Mouse (Mus musculus) cerebellum, adult 2 months (tissue): ENCODE measurements around the gene Kctd7. TPM values are rescaled to one million over a fixed set of nuclear protein-coding genes. Genes with fewer than 3 reads are reported as not detected.

Source experiments
- DNase-seq, 2 experiments: peaks; one replicate each; pipeline ENCODE4 v3.0.0; 2021
- H3K27ac ChIP-seq: fragments of 200-500 bp; 2 replicates; pipeline ENCODE4 v1.5.1; 2012; ENCODE audit warnings: low read length, control low read depth, inconsistent platforms; ENCODE audit not compliant: insufficient read depth
- H3K27me3 ChIP-seq: fragments of 200-500 bp; 2 replicates; pipeline ENCODE4 v1.6.1; 2012; ENCODE audit warnings: inconsistent platforms, mild to moderate bottlenecking, low read length, moderate library complexity; ENCODE audit not compliant: control insufficient read depth, insufficient read depth
- H3K4me1 ChIP-seq: fragments of 200-500 bp; 2 replicates; pipeline ENCODE4 v1.6.1; 2011; ENCODE audit warnings: low read length; ENCODE audit not compliant: control insufficient read depth, insufficient read depth
- H3K4me3 ChIP-seq: fragments of 200-500 bp; replicated peaks from 2 replicates; pipeline ENCODE3; 2011; ENCODE audit warnings: mild to moderate bottlenecking, low read depth, low read length, control low read depth; ENCODE audit not compliant: insufficient read depth
- CTCF ChIP-seq: fragments of 200-500 bp; IDR thresholded peaks from 2 replicates; pipeline ENCODE4 v1.5.1; 2011; ENCODE audit warnings: low read depth, mild to moderate bottlenecking, control low read depth, low read length, moderate library complexity, borderline replicate concordance; ENCODE audit not compliant: insufficient read depth
- POLR2A ChIP-seq: fragments of 200-500 bp; IDR thresholded peaks from 2 replicates; pipeline ENCODE4 v1.6.1; 2011; ENCODE audit warnings: low read length, control low read depth, borderline replicate concordance; ENCODE audit not compliant: insufficient read depth
- WGBS: fragments of 180-500 bp; shearing (Covaris S2); methylation state at CpG from one replicate; pipeline ENCODE4 v1.1.7; 2018; 5-methylcytosine and 5-hydroxymethylcytosine counted together
- polyA plus RNA-seq: library from polyadenylated mRNA; depleted of rRNA; stranded (reverse); fragments of >200 nt; gene quantifications from 2 replicates; pipeline ENCODE4 v1.2.3, GENCODE M21; 2012

Kctd7 gene
- polyA plus RNA-seq, 1 experiment, result 13.9 TPM

DNA sequence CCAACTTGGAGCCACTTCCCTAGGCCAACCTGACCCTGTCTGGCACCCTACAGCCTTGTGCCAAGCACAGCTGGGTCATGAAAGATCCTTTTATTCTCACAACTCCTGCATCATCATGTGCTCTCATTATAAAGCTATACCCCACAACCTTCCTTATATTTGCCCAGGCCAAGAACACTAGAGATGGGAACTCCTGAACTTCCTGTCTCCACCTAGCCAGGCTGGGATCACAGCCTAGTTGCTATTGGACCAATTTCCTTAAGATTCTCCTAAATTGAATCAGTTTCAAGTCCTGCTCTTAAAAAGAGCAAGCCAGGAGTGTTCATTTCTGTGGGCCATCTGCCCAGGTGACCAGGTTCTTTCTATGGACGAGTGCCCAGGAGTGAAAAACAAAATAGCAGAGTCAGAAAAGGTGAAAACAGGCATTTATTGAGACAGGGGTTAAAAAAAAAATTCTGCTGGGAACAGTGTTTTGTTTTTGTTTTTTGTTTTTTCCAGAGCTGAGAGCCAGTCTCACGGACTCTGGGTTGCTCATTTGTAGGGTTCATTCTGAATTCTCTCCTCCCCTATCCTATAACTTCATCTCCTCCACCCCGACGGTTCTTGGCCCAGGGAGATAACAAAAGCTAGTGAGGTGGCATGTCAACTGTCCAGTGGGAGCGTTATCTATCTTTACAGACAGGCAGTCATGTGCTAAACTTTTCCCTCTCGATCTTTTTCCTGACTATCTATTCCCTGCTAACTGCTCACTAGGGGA, 26.2 kb downstream of the Kctd7 start:
- Histone ChIP-seq H3K27ac (peak overlapping the region; percentile 68), H3K4me1 (peaks cover 5% of the 10 kb centered on the region), H3K4me3 (peak overlapping the region; percentile 80), H3K27me3 (no peaks in the 10 kb centered on the region)
- no peak for TF ChIP-seq POLR2A
- no peak for TF ChIP-seq CTCF
- WGBS, result 2% methylated on average over 6 of the region's 6 CpGs
- no peak for DNase-seq

GRCm38 (mm10) chr5:130171423-130171954, 26.8 kb downstream of the Kctd7 start, which contains the start of gene Rabgef1:
Gene Rabgef1 (plus strand): TSS chr5:130171798.
- under 1% methylated on average over 55 of the region's 62 CpGs for WGBS
- Histone ChIP-seq H3K4me3 (peak within 1 kb of the TSS; percentile 80), H3K27me3 (no peaks in the 10 kb centered on the region), H3K27ac (peak within 1 kb of the TSS; percentile 68), H3K4me1 (peaks cover 5% of the 10 kb centered on the region)
- TF ChIP-seq CTCF, result no peak
- peak; percentile 99 for TF ChIP-seq POLR2A
- peak; percentile 94 to 96 for DNase-seq

DNA sequence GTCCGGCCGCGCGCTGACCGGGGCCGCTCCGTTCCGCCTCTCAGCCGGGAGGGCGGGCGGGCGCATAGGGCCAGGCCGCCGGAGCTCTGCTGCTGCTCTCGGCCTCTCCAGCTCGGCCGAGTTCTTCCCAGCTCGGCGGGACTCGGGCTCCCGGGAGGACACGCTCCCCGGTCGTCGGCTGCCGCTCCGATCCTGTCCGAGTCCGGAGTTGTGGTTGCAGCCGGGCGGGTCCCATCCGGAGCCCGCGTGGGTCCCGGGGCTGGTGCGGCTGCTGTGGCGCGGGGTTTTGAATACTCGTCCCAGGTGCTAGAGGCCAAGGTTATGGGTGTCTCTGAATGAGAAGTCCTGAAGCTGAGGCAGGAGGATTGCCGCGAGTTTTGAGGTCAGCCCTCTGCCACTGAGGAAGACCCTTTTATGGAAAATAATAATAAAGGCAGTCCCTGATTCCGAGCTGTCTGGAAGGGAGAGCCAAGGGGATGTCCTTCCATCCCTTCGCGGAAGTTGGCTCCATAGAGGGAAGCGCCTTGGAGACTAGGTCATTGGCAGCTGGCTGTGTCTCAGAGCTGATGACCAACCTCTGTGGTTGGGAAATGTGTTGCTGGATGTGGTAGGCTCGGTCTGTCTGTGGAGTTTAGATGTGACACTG, 27.4 kb downstream of the Kctd7 start:
- peak overlapping the region; percentile 43; the same call in 1 of the 2 replicates for H3K27ac ChIP-seq
- peak overlapping the region; percentile 80 for H3K4me3 ChIP-seq
- no peak for DNase-seq
- TF ChIP-seq POLR2A (no peak), CTCF (no peak)
- no peaks in the 10 kb centered on the region for H3K27me3 ChIP-seq
- WGBS, result under 1% methylated on average over 46 of the region's 46 CpGs
- H3K4me1 ChIP-seq, result peaks cover 5% of the 10 kb centered on the region

GRCm38 (mm10) chr5:130173012-130173411, 28.4 kb downstream of the Kctd7 start:
- TF ChIP-seq POLR2A, result no peak
- TF ChIP-seq CTCF, result no peak

DNA sequence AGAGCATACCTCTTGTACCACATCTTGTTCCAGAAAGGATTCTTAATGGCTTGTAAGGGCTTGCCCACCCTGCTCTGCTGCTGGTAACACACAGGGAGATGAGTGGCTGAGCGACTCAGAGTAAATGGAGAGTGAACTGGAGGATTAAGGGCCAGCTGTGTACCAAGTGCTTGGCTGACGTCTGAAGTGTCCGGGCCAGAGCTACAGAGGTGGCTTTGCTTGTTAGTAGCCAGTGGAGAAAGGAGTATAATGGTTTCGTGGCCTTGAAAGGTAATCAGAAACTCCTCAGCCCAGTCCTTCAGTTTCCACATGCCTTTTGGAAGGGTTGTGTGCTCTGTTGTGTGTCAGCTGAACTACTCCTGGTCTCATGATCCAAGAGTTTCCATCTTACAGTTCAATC, 33.2 kb downstream of the Kctd7 start:
- no peak for DNase-seq
- TF ChIP-seq CTCF, result no peak
- no peak for TF ChIP-seq POLR2A
- WGBS, result 50% methylated on average over 4 of the region's 4 CpGs

More at GRCm38 (mm10) chr5:130173012-130173411, 28.4 kb downstream of the Kctd7 start:
- peak overlapping the region; percentile 23 for H3K4me3 ChIP-seq
- 94% methylated on average over 4 of the region's 4 CpGs for WGBS
- H3K27me3 ChIP-seq, result no peaks in the 10 kb centered on the region
- no peak for DNase-seq
- no peak overlapping the region for H3K27ac ChIP-seq
- peaks cover 5% of the 10 kb centered on the region for H3K4me1 ChIP-seq

GRCm38 (mm10) chr5:130180362-130180761, 35.7 kb downstream of the Kctd7 start:
- Histone ChIP-seq H3K4me1 (peaks cover 5% of the 10 kb centered on the region), H3K27ac (no peak overlapping the region), H3K4me3 (no peak overlapping the region), H3K27me3 (no peaks in the 10 kb centered on the region)
- no peak for TF ChIP-seq CTCF
- TF ChIP-seq POLR2A, result no peak
- DNase-seq, result no peak
- WGBS, result 39% methylated on average over 7 of the region's 7 CpGs

More for the DNA sequence above, 33.2 kb downstream of the Kctd7 start:
- peaks cover 7% of the 10 kb centered on the region for H3K4me1 ChIP-seq
- H3K27ac ChIP-seq, result no peak overlapping the region
- H3K27me3 ChIP-seq, result no peaks in the 10 kb centered on the region
- no peak overlapping the region for H3K4me3 ChIP-seq

DNA sequence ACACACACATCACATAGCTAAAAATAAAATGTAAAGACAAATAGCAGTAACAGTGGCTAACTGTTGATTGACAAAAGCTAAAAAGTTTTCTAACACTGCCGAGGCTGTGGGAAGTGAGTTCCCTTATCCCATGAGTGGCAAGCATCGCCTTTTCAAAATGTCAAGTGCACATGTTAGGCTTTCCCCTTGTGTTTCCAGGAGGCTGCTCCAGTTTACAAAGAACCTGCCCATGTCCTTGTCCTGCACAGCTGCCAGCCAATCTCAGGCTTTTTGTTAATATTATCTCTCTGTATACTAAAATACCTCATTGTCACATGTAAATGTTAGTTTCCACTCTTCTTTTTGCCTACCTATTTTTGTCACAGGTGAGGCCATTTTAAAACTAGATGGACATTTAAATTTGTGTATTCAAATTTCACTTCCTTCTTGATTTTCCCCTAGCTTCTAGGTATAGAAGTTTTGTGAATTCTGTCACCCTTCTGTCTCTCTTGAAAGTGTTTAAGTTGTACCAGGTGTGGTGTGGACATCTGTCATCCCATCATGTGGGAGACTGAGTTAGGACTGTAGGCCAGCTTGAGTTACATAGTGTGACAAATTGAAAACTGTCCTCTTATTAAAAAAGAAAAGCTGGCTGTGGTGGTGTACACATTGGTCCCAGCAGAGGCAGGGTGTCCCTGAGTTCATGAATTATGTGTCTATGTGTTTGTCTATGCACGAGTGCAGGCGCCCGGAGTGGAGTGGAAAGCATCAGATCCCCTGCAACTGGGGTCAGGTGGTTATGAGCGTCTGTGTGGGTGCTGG, 37.3 kb downstream of the Kctd7 start:
- TF ChIP-seq POLR2A (no peak), CTCF (no peak)
- Histone ChIP-seq H3K27me3 (no peaks in the 10 kb centered on the region), H3K4me1 (peaks cover 5% of the 10 kb centered on the region), H3K27ac (no peak overlapping the region), H3K4me3 (no peak overlapping the region)
- DNase-seq, result no peak
- WGBS, result 92% methylated on average over 6 of the region's 6 CpGs

DNA sequence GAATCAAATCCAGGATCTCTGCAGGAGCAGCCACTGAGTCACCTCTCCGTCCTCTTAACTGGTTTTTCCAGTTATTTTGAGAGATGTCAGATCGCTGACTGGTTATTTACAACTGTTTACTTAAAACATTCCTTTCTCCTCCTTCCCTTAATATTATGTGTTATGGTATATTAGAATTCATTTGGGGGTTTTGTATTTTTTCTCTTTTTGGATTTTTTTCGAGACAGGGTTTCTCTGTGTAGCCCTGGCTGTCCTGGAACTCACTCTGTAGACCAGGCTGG, 37.8 kb downstream of the Kctd7 start:
- Histone ChIP-seq H3K27me3 (no peaks in the 10 kb centered on the region), H3K4me1 (peaks cover 5% of the 10 kb centered on the region), H3K27ac (no peak overlapping the region), H3K4me3 (no peak overlapping the region)
- 86% methylated on average over 3 of the region's 3 CpGs for WGBS
- no peak for TF ChIP-seq POLR2A
- TF ChIP-seq CTCF, result no peak
- DNase-seq, result no peak
